Mouse (Mus musculus): ENCODE results near the gene Rps6ka2.
"Not testable (repeated sequence)": the region's sequence is repeated elsewhere in the genome, so short reads cannot be mapped to it uniquely, and the experiment has no call there.

Gene Rps6ka2

GRCm38 (mm10) chr17:7169627-7170303 lies at the start of gene Rps6ka2:
Gene Rps6ka2 (plus strand): TSS chr17:7170115.
- peak; percentile 97 to 98 for DNase-seq (ENCODE audit: inconsistent age in 2 of 2, low spot score in 1 of 2)

- not testable (repeated sequence) for DNase-seq (ENCODE audit: inconsistent age in 2 of 2, low spot score in 1 of 2)
These were observed 49.1 kb upstream of the Rps6ka2 start for GRCm38 (mm10) chr17:7120835-7121234.

GRCm38 (mm10) chr17:7122554-7122953 lies 47.4 kb upstream of the Rps6ka2 start:
- not testable (repeated sequence) for DNase-seq (ENCODE audit: inconsistent age in 2 of 2, low spot score in 1 of 2)

DNA sequence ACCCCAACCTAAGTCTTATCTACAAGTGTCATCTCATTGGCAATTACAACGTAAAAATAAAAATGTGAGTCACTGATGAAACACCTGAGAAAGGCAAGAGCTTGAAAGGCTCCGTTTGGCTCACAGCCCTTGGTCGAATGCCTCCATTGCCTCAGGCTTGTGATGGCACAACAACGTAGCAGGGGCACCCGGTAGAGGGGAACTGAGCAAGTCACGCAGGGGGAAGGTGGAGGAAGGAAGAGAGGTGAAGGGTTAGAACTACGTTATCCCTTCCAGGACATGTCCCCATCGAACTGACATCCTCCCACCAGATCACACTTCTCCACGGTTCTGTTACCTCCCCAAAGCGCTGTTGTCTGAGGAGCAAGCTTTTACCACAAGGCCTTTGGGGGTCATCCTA lies 43.4 kb upstream of the Rps6ka2 start:
- not testable (repeated sequence) for DNase-seq (ENCODE audit: inconsistent age in 2 of 2, low spot score in 1 of 2)

DNA sequence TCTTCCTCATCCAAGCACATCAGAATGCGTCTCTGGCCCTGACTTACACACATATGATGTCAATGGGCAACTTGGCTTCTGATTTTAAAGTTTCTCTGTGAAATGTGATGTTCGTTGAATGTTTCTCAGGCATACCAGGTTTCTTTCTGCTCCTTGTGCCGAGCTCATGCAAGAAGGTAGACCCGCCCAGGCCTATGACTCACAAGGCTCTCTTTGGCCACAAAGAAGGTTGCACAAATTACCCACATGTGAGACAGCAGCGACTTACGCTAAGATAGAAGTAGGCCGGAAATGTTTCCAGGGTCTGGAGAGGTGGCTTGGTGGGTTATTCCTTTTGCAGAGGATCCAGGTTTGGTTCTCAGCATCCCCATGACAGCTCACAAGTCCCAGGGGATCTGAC lies 35.9 kb upstream of the Rps6ka2 start:
- not testable (repeated sequence) for DNase-seq (ENCODE audit: inconsistent age in 2 of 2, low spot score in 1 of 2)

- not testable (repeated sequence) for DNase-seq (ENCODE audit: inconsistent age in 2 of 2, low spot score in 1 of 2)
These were observed 34.6 kb upstream of the Rps6ka2 start for GRCm38 (mm10) chr17:7135277-7135676.

GRCm38 (mm10) chr17:7138186-7138925 lies 31.6 kb upstream of the Rps6ka2 start:
- no peak for DNase-seq (ENCODE audit: inconsistent age in 2 of 2, low spot score in 1 of 2)

DNA sequence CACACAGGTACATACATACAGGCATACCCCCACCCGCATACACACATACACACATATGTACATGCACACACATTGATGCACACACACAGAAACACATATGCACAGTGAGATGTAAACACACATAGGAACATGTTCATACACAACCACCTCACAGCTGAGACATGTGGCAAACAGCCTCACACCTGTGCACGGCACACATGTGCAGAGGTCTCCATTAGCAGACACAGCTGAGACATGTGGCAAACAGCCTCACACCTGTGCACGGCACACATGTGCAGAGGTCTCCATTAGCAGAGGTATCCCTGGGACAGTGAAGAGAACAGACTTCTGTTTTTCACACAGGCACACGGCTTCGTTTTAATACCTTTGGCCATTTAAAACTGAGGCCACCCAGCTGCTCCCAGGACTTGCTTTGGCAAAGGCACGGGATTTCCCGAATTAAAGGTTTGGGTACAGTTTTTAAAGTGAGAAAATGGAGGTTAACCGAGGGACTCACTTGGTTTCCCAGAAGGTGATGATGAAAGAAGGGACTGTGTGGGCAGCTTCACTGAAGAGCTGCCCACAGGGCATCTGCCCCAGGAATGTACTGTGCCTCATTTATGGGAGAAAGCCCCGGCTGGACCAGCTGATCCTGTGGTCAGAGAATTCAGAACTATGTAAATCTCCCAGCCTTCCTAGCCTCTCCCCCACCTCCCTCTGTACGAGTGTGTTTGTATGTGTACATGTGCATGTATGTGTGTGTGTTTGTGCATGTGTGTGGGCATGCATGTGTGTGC lies 29.3 kb upstream of the Rps6ka2 start:
- DNase-seq (ENCODE audit: inconsistent age in 2 of 2, low spot score in 1 of 2), result no peak

DNA sequence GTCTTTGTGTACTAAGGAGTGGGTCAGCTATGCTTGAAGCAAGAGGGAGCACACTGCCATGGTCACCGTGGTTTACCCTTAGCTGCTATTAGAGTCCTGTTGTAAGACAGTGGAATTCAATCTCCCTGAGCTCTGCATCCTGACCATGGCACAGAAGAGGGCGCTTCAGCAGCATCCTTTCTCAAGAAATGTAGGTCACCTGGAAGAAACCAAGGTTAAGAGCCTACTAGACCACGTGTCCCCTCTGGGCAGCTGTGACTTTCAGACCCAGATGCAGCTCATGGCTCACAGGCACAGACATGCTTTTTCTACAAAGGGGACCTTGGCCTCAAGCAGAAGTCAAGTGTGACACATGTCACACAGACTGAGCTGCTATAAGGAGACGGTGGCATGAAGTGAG lies 27.5 kb upstream of the Rps6ka2 start:
- peak; percentile 53 to 80 for DNase-seq (ENCODE audit: inconsistent age in 2 of 2, low spot score in 1 of 2)

- DNase-seq (ENCODE audit: inconsistent age in 2 of 2, low spot score in 1 of 2), result peak in 1 of 2 experiments; percentile 37
These were observed 25.9 kb upstream of the Rps6ka2 start for GRCm38 (mm10) chr17:7143885-7144518.

- DNase-seq (ENCODE audit: inconsistent age in 2 of 2, low spot score in 1 of 2), result no peak
These were observed 24.4 kb upstream of the Rps6ka2 start for GRCm38 (mm10) chr17:7145373-7146058.

- DNase-seq (ENCODE audit: inconsistent age in 2 of 2, low spot score in 1 of 2), result no peak
These were observed 23.4 kb upstream of the Rps6ka2 start for GRCm38 (mm10) chr17:7146479-7146878.

- DNase-seq (ENCODE audit: inconsistent age in 2 of 2, low spot score in 1 of 2), result no peak
These were observed 22.0 kb upstream of the Rps6ka2 start for GRCm38 (mm10) chr17:7147920-7148321.

GRCm38 (mm10) chr17:7149328-7150195 lies 20.4 kb upstream of the Rps6ka2 start:
- DNase-seq (ENCODE audit: inconsistent age in 2 of 2, low spot score in 1 of 2), result no peak

DNA sequence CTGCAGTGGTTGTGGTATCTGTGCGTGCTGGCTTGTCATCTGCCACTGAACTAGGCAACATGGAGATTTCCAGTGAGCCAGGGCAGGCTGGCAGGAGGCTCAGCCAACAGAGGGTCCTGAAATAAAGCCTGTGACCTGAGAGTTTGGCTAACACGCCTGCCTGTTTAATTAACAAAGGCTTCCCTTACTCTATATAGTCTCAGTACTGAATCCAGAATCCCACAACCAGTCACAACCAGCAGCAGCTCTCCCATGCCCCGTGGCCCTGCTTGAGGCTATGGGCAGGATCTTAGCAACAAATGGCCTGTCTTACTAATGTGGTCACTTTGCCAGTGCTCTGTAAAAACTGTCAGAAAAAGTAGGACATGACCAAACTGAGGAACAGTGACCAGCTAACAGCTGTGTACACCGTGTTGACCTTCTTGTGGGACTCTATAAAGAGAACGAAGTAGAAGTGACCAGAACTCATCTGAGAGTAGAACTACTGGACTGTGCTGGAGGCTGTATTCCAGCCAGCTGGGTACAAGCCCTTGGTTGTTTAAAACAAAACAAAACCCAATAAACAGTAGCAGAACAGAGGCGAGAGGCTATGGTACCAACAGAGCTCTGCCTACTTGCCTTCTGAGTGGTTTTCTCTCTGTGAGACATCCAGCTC lies 18.3 kb upstream of the Rps6ka2 start:
- DNase-seq (ENCODE audit: inconsistent age in 2 of 2, low spot score in 1 of 2), result no peak

DNA sequence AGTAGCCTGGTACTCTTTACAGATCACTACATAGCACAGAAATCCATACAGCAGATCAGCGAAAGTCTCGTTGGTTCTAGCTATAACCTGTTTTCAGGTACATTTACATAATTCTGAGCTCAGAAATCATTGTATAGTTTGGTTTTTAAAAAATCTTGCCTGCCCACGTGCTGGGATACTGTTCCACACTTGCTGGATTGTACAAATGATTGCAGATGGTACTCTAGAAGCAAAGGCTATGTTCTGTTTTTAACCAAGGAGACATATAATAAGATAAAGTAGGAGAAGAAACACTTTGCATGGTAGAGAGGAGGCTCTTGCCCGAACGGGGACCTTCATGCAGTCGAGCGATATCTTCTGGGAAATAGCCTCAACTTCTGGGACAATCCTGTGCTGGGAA lies 17.3 kb upstream of the Rps6ka2 start:
- DNase-seq (ENCODE audit: inconsistent age in 2 of 2, low spot score in 1 of 2), result no peak

DNA sequence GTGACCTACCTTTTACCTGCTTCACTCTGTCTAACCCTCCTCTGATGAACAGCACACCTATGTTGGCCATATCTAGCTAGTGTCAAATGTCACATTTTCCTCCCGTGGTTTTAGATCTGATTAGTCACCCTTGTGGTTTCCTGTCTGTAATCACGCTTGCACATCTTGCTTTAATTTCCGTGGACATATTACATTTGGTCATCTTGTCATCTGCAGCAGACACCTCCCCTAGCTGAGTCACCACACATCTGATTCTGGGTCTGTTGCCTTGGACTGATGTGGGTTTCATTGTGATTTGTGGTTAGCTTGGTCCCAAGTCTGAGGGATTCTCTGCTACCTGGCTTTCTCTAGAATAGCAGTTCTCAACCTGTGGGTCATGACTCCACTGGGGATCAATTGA lies 6.0 kb upstream of the Rps6ka2 start:
- DNase-seq (ENCODE audit: inconsistent age in 2 of 2, low spot score in 1 of 2), result peak in 1 of 2 experiments; percentile 46

DNA sequence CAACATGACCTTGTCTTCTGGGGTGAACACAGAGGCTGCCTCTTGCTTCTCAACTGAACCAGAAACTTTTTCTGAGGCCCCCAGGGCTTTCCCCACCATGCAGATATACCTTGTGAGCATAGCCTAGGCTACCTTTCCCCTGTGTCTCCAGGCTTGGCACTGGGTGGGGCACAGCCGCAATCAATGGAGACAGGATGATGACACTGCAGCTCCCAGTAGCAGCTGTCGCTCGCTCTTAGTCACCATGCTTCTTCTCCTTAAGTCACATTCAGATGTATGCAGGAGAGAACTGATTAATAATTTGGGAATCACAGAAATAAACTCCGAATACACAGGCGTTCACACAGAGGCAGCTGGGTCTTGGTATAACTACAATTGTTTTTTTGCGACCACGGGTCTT lies 4.4 kb upstream of the Rps6ka2 start:
- DNase-seq (ENCODE audit: inconsistent age in 2 of 2, low spot score in 1 of 2), result no peak

- DNase-seq (ENCODE audit: inconsistent age in 2 of 2, low spot score in 1 of 2), result peak in 1 of 2 experiments; percentile 89
These were observed 821 bp upstream of the Rps6ka2 start for GRCm38 (mm10) chr17:7168961-7169626.
